Mouse (Mus musculus): ENCODE measurements around the gene Rad9b. TPM values are rescaled to one million over a fixed set of nuclear protein-coding genes. Genes with fewer than 3 reads are reported as not detected.
A peak's percentile ranks its signal among the peaks of the same experiment; 100 is the strongest.

The Rad9b gene
- polyA plus RNA-seq, 1 experiment from 2014 or later = 12.3 TPM

GRCm38 (mm10) chr5:122312942-122313684 lies 40.9 kb downstream of the Rad9b start:
- DNase-seq (ENCODE audit: low spot score) = peak; percentile 45

GRCm38 (mm10) chr5:122312346-122312745 lies 41.7 kb downstream of the Rad9b start:
- DNase-seq (ENCODE audit: low spot score) = no peak

- DNase-seq (ENCODE audit: low spot score) = peak; percentile 93
Observed at GRCm38 (mm10) chr5:122311692-122312091, 42.3 kb downstream of the Rad9b start.

- DNase-seq (ENCODE audit: low spot score) = peak; percentile 79
Observed at GRCm38 (mm10) chr5:122310699-122311098, 43.3 kb downstream of the Rad9b start.

- no peak for DNase-seq (ENCODE audit: low spot score)
Observed at GRCm38 (mm10) chr5:122306536-122306935, 47.5 kb downstream of the Rad9b start.

DNA sequence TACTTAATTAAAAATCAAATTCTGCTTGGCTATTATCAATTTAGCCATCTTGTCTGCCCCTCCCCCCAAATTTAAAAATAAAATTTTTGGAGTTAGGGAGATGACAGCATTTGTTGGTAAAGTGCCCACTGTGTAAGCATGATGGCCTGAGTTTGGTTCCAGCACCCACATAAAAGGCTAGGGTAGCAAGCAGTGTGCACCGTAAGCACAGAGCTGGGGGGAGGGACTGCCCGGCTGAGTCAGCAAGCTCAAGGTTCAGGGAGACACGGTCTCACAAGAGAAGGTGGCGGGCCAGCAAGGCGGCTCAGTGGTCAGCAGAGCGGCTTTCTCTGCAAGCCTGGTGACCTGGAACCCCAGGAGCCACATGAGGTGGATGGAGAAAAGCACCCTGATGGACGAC lies 48.6 kb downstream of the Rad9b start:
- no peak for DNase-seq (ENCODE audit: low spot score)

- no peak for DNase-seq (ENCODE audit: low spot score)
Observed at GRCm38 (mm10) chr5:122304541-122304940, 49.5 kb downstream of the Rad9b start.

DNA sequence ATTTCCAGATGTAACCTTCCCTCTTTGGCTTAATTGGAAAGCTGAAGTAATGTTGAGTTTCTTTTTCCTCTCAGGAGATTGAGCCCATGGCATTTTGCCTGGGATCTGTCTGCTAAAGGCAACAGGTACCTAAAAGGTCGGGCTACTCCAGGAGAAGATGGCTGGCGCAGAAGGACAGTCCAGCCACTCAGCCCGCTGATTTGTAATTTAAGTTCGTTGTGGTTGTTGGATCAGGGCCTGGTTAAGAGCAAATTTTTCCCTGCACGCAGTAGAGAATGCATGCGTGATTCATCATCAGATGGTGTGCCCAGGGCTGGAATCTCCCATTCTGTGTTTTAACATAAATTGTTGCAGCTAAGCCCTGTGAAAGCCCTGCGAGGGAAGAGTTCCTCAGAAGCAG lies 50.1 kb downstream of the Rad9b start:
- no peak for DNase-seq (ENCODE audit: low spot score)

GRCm38 (mm10) chr5:122302810-122303745 lies 51.0 kb downstream of the Rad9b start:
- DNase-seq (ENCODE audit: low spot score) = no peak

DNA sequence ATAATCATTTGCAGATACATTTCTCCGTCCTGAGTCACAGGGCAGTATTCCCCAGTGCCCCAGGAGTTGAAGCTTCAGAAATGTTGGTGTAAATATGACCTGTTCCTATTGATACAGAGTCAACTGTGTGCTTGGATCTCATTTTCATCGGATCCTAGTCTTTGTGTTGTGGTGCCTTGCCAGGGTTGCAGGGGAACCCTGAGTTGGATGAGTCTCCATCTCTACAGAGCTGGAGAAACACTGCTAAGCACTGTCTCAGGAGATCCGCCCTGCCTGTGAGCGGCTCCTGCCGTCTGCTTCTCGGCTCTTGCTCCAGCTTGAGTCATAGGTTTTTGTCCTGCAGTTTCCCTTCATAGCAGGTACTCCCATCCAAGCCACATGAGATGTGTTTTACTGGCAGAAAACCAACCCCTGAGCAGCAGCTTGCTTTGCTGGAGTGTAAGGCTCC lies 53.9 kb downstream of the Rad9b start:
- no peak for DNase-seq (ENCODE audit: low spot score)

- DNase-seq (ENCODE audit: low spot score) = peak; percentile 64
Observed at GRCm38 (mm10) chr5:122295113-122295935, 58.7 kb downstream of the Rad9b start.

DNA sequence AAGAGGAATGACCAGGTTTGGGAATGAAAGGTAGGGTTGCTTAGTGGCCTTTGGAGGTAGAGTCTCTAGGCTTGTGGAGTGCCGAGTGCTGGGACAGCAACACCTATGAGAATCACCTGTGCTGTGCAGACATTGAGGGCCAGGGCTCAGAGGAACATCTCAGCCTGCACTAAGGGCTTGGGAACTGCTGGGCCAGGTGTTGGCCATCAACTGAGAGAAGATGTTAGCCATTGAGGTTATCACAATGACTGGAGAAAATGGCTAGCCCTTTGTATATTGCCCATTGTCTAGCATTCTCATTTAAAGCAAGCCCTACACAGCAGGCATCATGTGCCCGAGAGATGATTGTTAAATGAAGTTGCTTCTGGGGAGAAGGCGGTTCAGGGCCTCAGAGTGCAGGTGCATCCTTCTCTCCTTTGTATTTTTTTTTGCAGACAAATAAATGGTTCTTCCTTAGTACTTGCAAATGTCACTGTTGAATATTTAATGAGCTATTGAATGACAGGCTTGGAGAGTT lies 59.8 kb downstream of the Rad9b start:
- peak; percentile 43 for DNase-seq (ENCODE audit: low spot score)

DNA sequence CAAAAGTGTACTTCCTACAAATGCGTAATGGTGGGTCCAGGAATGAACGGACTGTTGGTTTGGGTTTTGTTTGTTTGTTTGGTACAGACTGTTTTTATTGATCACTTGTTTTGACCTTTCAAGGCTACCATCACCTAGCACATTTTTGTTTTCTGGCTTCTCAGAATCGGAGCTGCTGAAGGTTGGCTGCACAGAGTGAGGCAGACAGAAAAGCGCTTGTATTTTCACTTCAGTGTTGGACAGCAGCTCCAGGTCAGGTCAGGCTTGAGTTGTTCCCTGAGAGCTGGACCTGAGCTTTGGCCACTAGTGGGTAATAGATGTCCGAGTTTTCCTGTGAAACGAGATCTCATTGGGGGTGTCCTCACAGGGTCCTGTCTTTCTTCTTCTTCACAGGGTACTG lies 60.9 kb downstream of the Rad9b start:
- DNase-seq (ENCODE audit: low spot score) = no peak

- peak; percentile 38 for DNase-seq (ENCODE audit: low spot score)
Observed at GRCm38 (mm10) chr5:122291553-122292339, 62.3 kb downstream of the Rad9b start.

GRCm38 (mm10) chr5:122291149-122291548 lies 62.9 kb downstream of the Rad9b start:
- DNase-seq (ENCODE audit: low spot score) = no peak

DNA sequence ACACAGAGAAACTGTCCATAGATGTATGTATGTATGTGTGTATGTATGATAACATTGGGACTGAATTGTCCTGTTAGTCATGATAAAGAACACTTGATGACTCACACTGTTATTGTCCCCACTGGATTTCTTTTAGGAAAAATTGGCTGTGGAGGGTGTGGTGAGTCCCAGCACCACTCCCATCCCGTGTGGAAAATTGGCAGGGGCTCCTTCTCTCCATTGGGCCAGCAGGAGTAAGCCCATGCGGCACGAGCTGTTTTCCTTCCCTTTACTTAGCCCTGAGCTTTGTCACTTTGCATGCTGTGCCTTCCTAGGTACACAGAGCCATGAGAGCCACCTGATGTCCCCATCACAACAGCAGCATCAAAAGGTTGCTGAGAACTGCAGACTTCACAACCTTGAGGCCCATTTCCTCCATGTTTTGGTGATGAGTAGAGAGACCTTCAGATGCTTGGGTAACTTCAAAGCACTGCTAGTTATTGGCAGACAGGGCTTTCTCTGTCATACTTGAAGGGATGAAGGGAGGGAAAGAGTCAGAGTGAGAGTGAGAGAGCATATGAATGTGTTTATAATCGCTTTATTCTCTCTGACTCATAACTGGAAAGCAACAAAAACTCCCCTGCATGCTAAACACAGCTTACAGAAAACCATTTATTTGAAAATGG lies 65.8 kb downstream of the Rad9b start:
- DNase-seq (ENCODE audit: low spot score) = peak; percentile 65

- no peak for DNase-seq (ENCODE audit: low spot score)
Observed at GRCm38 (mm10) chr5:122287026-122287425, 67.0 kb downstream of the Rad9b start.

DNA sequence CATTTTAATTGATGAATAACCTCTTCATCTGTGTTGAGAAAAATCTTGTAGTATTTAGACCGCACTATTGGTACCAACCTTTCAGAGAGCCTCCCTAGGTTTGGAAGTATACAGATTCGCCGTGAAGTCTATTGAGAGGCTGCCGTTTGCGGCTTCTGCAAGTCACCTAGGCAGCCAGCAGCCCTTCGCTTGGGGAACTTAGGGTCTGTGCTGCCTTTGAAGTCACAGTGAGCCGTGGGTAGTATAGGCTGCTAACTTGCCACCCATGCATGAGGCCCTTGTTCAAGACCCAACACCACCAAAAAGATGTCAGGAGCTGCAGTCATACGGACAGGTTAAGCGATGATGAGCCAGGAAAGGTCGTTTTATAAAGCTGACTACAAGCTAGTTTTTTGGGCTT lies 67.8 kb downstream of the Rad9b start:
- DNase-seq (ENCODE audit: low spot score) = peak; percentile 48

- peak; percentile 44 for DNase-seq (ENCODE audit: low spot score)
Observed at GRCm38 (mm10) chr5:122285767-122286150, 68.3 kb downstream of the Rad9b start.
